Mouse (Mus musculus) heart, embryonic 13.5 days (tissue): ENCODE measurements around the gene Gm49358. TPM values are rescaled to one million over a fixed set of nuclear protein-coding genes. Genes with fewer than 3 reads are reported as not detected.
A peak's percentile ranks its signal among the peaks of the same experiment; 100 is the strongest.

Experiments used
- ATAC-seq: fragments of 200-750 bp; cut with Nextera tagmentation; 2 replicates; pipeline ENCODE4 v1.8.0; 2017; ENCODE audit warnings: moderate TSS enrichment; ENCODE audit not compliant: insufficient number of reproducible peaks, low FRiP score, low TSS enrichment; ENCODE audit errors: extremely low read depth
- H3K27ac ChIP-seq: fragments of 300-500 bp; sonication (generic); replicated peaks from 2 replicates; pipeline ENCODE4 v1.5.1; 2015; ENCODE audit warnings: moderate library complexity, mild to moderate bottlenecking, inconsistent platforms
- H3K27me3 ChIP-seq: fragments of 300-500 bp; sonication (generic); replicated peaks from 2 replicates; pipeline ENCODE4 v1.6.1; 2015; ENCODE audit warnings: mild to moderate bottlenecking, inconsistent platforms
- H3K36me3 ChIP-seq: fragments of 300-500 bp; sonication (generic); 2 replicates; pipeline ENCODE4 v1.6.1; 2015; ENCODE audit warnings: mild to moderate bottlenecking, inconsistent platforms
- H3K4me1 ChIP-seq: fragments of 300-500 bp; sonication (generic); 2 replicates; pipeline ENCODE4 v1.6.1; 2015; ENCODE audit warnings: inconsistent platforms
- H3K4me2 ChIP-seq: fragments of 300-500 bp; sonication (generic); 2 replicates; pipeline ENCODE4 v1.6.1; 2015; ENCODE audit warnings: inconsistent platforms, mild to moderate bottlenecking, moderate library complexity
- H3K4me3 ChIP-seq: fragments of 300-500 bp; sonication (generic); 2 replicates; pipeline ENCODE4 v1.5.1; 2015; ENCODE audit warnings: moderate library complexity, mild to moderate bottlenecking, inconsistent platforms
- H3K9ac ChIP-seq: fragments of 300-500 bp; sonication (generic); 2 replicates; pipeline ENCODE4 v1.6.1; 2015; ENCODE audit warnings: inconsistent platforms, mild to moderate bottlenecking, moderate library complexity
- H3K9me3 ChIP-seq: fragments of 300-500 bp; sonication (generic); 2 replicates; pipeline ENCODE4 v1.6.1; 2016; ENCODE audit warnings: inconsistent platforms
- WGBS: fragments of 180-500 bp; shearing (Covaris S2); methylation state at CpG from one replicate; pipeline ENCODE4 v1.1.7; 2015; ENCODE audit warnings: mixed read lengths; 5-methylcytosine and 5-hydroxymethylcytosine counted together
- polyA plus RNA-seq: library from polyadenylated mRNA; unstranded; fragments of >200 nt; fragmentation: Nextera tagmentation; extraction: Ambion mirVana; gene quantifications from 2 replicates; pipeline ENCODE4 v1.2.1, GENCODE M21; 2015

The Gm49358 gene
- polyA plus RNA-seq, 1 experiment from 2014 or later = not detected

DNA sequence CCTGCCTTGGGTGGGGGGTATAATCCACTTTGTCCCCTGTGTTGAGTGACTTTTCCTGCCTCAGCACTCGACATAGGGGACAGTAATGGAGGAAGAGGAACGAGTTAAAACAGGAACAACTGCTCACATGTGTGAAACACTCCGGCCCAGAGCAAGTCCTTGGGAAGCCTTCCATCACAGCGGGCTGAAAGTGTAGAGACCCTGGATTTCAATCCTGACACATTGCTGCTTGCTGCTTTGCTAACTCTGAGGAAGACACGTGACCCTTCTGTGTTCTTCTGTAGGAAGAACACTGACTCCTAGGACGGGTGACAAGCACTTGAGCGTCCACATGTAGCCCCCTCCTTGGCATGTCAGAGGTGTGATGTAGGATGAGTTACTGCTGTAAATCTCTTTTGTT lies 51.4 kb downstream of the Gm49358 start:
- H3K27me3 ChIP-seq = no peaks in the 10 kb centered on the region
- H3K9me3 ChIP-seq = no peaks in the 10 kb centered on the region
- ATAC-seq = no peak
- peaks cover 47% of the 10 kb centered on the region for H3K4me1 ChIP-seq
- H3K27ac ChIP-seq = peak overlapping the region; percentile 66; the same call in 1 of the 2 replicates
- 71% methylated on average over 7 of the region's 7 CpGs for WGBS
- H3K4me2 ChIP-seq = no peak overlapping the region
- H3K4me3 ChIP-seq = no peak overlapping the region
- H3K36me3 ChIP-seq = peaks cover 23% of the 10 kb centered on the region
- H3K9ac ChIP-seq = no peak overlapping the region

DNA sequence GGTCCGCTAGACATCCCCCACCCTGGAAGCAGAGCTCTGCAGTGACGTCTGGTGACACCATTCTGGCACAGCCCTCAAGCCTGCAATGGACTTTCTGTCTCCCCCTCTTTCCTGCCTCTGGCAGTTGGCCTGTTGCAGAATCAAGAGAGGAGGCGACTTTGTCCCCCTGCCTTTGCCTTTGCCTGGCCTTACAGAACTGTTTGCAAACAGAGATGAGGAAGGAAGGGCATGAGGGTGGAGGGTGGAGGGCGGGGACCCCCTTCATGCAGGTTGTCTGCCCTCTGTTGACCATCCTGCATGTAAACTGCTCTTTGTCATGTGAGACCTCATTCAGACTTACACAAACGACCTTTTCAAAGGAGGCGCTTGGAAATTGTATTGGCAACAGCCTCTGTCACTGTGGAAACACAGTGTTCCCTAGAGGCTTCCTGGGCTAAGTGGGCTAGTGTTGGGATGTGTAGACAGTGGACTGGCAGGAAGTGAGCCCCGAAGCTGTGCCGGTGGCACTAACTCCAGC lies 55.9 kb downstream of the Gm49358 start:
- ATAC-seq = no peak
- H3K36me3 ChIP-seq = peaks cover 56% of the 10 kb centered on the region
- no peaks in the 10 kb centered on the region for H3K9me3 ChIP-seq
- WGBS = 38% methylated on average over 8 of the region's 8 CpGs
- H3K4me1 ChIP-seq = peaks cover 36% of the 10 kb centered on the region
- peak overlapping the region; percentile 77 for H3K27ac ChIP-seq
- 0 out of 2 replicates have a peak overlapping the region, but pooled peaks have one; percentile 8 for H3K9ac ChIP-seq
- no peak overlapping the region for H3K4me3 ChIP-seq
- 0 out of 2 replicates have a peak overlapping the region, but pooled peaks have one; percentile 2 for H3K4me2 ChIP-seq
- no peaks in the 10 kb centered on the region for H3K27me3 ChIP-seq

DNA sequence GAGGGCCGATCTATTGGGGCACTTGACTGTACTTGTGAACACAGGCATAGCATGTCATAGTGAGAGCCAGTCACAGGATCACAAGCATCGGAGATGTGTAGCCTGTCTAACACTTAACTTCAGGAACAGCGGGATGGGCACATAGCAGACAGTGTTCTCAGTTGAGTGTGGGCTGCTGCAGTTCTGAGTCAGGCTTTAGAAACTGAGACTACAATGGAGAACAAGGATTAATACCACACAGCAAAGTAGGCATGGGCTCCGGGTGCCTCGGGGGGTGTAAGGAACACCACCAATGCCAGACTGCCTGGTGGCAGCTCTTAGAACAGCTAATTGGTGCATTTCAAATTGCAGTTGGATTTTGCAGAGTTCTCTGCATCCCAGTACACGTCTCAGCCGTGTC lies 57.2 kb downstream of the Gm49358 start:
- H3K4me3 ChIP-seq = no peak overlapping the region
- no peaks in the 10 kb centered on the region for H3K27me3 ChIP-seq
- no peak overlapping the region for H3K27ac ChIP-seq
- H3K9me3 ChIP-seq = no peaks in the 10 kb centered on the region
- H3K9ac ChIP-seq = no peak overlapping the region
- H3K4me2 ChIP-seq = no peak overlapping the region
- H3K4me1 ChIP-seq = peaks cover 33% of the 10 kb centered on the region
- WGBS = 92% methylated on average over 7 of the region's 7 CpGs
- ATAC-seq = no peak
- peaks cover 61% of the 10 kb centered on the region for H3K36me3 ChIP-seq

DNA sequence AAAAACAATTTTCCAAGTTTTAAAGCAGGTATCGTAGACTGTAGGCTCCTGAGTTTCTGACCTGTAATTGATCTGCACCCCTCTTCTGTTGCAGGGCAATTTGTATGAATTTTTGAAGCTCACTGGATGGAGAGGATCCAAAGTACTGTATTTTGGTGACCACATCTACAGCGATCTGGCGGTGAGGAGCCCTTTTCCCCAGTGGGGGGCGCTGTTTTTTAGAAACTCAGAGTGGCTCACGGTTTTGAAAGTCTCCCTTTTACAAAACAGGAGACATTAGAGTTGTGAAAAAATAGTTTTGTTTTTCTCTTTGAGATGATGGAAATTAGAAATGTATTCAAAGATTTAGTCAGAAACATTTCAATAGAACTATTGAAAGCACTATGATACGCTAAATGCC lies 60.3 kb downstream of the Gm49358 start:
- ATAC-seq = no peak

DNA sequence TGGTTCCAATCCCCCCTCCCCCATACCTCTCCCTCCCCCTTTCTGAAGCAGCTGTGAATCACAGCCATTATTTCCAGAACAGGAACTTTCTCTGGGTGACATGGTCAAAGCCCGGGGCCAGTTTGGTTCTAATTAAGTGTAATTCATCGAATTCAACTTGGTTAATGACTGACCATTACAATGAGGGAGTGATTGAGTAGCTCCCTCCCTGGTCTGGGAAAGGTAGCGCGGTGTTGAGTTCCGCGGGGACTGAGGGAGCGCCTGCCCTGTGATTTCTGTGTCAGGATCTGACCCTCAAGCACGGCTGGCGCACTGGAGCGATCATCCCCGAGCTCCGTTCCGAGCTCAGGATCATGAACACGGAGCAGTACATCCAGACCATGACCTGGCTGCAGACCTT lies 61.1 kb downstream of the Gm49358 start:
- Histone ChIP-seq H3K27ac (no peak overlapping the region), H3K4me3 (no peak overlapping the region), H3K36me3 (peaks cover 76% of the 10 kb centered on the region), H3K27me3 (no peaks in the 10 kb centered on the region), H3K9ac (no peak overlapping the region), H3K4me1 (peaks cover 21% of the 10 kb centered on the region), H3K4me2 (no peak overlapping the region), H3K9me3 (no peaks in the 10 kb centered on the region)
- ATAC-seq = no peak
- 85% methylated on average over 14 of the region's 14 CpGs for WGBS

More for the DNA sequence above, 60.3 kb downstream of the Gm49358 start:
- no peak overlapping the region for H3K4me3 ChIP-seq
- no peaks in the 10 kb centered on the region for H3K27me3 ChIP-seq
- peaks cover 29% of the 10 kb centered on the region for H3K4me1 ChIP-seq
- no peaks in the 10 kb centered on the region for H3K9me3 ChIP-seq
- H3K27ac ChIP-seq = no peak overlapping the region
- peaks cover 68% of the 10 kb centered on the region for H3K36me3 ChIP-seq
- WGBS = 80% methylated on average over 6 of the region's 6 CpGs
- no peak overlapping the region for H3K4me2 ChIP-seq
- H3K9ac ChIP-seq = no peak overlapping the region

DNA sequence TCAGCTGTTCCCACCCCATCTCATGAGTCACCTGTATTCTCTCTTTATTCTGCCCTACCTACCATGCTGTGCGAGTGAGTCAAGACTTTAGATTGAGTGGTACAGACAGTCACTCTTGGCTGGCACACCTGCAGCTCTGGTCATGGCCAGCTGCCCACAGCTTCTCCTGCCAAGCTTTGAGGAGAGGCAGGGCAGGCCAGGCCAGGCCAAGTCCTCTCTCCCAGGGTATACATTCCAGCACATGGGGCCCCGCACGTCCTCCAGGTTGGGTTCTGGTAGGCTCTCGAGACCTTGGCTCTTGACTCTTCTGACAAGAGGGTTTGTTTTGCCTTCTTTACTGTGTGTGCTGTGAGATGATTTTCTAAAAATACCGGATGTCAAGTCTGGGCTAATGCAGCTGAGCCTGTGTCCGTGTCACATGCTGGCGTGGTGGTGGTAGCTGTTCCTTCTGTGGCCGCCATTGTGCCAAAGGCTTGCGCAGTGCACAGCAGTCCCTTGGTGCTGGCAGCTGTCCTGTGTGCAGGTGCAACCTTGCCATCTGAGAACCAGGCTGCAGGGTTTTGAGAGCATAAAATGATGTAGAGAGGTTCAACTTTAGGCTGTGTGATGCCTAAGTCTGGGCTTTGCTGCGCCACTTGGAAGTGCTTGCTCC lies 62.2 kb downstream of the Gm49358 start:
- no peak overlapping the region for H3K4me3 ChIP-seq
- whole genome bisulfite sequencing = 59% methylated on average over 10 of the region's 10 CpGs
- H3K27ac ChIP-seq = peak overlapping the region; percentile 75
- peaks cover 70% of the 10 kb centered on the region for H3K36me3 ChIP-seq
- H3K4me2 ChIP-seq = no peak overlapping the region
- H3K4me1 ChIP-seq = peaks cover 15% of the 10 kb centered on the region
- H3K27me3 ChIP-seq = no peaks in the 10 kb centered on the region
- no peak overlapping the region for H3K9ac ChIP-seq
- no peaks in the 10 kb centered on the region for H3K9me3 ChIP-seq
- peak; percentile 52; the same call in 1 of the 2 replicates for ATAC-seq

DNA sequence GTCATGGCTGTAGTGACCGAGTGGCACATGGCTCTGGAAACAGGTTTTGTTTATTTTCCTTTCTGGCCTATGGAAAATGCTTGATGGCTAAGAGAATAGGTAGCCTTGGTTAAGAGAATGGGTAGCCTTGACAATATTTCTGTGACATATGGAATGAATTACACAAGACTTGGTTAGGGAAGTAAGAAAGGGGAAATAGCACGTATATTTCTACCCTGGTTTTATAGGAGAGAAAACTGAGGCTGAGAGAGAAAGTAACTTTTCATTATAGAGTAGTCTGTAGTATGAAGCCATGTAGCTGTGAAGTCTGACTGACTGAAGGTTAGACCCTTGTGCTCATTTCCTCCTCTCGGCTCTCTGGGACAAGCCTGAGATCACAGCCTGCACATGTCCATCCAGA lies 63.2 kb downstream of the Gm49358 start:
- H3K36me3 ChIP-seq = peaks cover 69% of the 10 kb centered on the region
- H3K27ac ChIP-seq = no peak overlapping the region
- H3K4me2 ChIP-seq = no peak overlapping the region
- 81% methylated on average over 3 of the region's 3 CpGs for WGBS
- H3K4me1 ChIP-seq = peaks cover 15% of the 10 kb centered on the region
- no peak overlapping the region for H3K9ac ChIP-seq
- H3K9me3 ChIP-seq = no peaks in the 10 kb centered on the region
- H3K4me3 ChIP-seq = no peak overlapping the region
- no peak for ATAC-seq
- no peaks in the 10 kb centered on the region for H3K27me3 ChIP-seq

DNA sequence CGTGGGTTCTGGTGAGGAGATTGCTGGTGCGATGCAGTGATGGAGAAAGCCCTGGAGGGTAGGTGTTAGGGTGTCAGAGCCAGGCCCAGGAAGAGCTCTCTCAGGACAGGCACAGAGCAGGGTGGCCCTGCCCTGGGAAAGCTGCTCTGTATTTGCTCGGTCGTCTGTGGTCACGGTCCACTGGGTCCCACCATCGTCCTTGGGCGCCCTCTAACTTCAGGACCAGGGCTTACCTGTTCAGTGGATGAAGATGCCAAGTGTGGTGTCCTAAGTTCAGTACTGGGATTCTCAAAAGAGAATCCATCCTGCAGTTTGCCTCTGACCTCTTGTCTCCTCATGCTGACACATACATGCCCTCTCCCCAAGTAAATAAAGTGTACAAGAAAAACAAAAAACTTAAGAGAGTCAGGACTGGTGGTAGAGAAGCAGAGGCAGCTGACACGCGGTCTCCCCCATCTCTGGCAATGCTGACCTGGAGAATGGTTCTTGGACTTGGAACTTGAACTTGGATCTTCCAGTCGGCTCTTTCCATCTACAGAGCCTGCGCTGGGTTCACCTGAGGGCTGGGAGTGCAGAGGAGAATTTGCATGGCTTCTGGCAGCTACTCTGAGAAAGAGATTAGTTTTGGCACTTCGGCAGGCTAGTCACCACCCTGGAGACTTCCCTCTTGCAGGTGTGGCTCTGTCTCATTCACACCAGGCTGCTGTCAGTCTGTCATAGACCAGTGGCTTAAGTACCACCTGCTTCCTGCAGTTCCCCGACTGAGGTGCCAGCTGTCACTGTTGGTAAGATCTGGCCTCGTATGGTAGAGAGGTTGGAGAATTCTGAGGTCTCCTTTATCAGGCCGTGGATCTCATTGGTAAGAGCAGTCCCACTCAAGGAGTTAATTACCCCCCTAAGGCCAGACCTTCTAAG lies 64.7 kb downstream of the Gm49358 start:
- no peak overlapping the region for H3K4me3 ChIP-seq
- no peaks in the 10 kb centered on the region for H3K27me3 ChIP-seq
- peaks cover 65% of the 10 kb centered on the region for H3K36me3 ChIP-seq
- 82% methylated on average over 15 of the region's 15 CpGs for WGBS
- peaks cover 15% of the 10 kb centered on the region for H3K4me1 ChIP-seq
- H3K27ac ChIP-seq = no peak overlapping the region
- no peaks in the 10 kb centered on the region for H3K9me3 ChIP-seq
- no peak for ATAC-seq
- H3K4me2 ChIP-seq = no peak overlapping the region
- no peak overlapping the region for H3K9ac ChIP-seq

DNA sequence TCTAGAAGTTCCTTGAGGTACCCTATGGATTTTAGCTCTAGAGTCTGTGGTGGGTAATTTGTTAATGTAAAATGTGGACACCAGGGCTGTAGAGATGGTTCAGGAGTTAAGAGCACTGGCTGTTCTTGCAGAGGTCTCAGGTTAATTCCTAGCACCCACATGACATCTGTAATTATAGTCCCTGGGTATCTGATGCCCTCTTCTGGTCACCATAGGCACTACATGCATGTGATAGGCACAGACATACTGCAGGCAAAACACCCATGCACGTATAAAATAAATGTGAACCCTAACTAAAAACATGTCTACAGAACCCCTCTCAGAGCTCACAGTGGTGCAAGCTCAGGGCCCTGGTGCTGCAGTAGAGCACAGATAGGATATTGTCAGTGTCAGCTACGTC lies 65.7 kb downstream of the Gm49358 start:
- H3K9me3 ChIP-seq = no peaks in the 10 kb centered on the region
- WGBS = 83% methylated on average over 2 of the region's 2 CpGs

DNA sequence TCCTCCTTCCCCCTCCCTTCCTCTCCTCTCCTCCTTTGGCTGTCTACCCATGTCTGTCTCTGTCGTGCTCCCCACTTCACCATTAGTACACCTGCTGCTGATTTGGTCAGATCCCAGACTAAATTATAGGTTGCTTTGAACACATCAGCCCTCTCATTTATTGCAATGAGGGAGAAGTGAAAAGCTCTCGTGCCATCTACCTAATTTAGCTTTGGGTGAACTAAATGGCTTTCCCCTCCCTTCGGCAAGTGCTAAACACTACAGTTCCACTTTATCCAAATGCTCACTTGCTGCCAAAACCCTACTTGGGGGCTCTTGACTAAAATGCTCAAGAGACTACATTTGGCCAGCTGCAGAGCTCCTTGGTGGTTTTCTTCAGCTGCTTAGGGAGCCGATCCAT lies 73.0 kb downstream of the Gm49358 start:
- ATAC-seq = no peak
- Histone ChIP-seq H3K4me2 (no peak overlapping the region), H3K9ac (no peak overlapping the region), H3K4me3 (no peak overlapping the region), H3K4me1 (no peaks in the 10 kb centered on the region), H3K36me3 (peaks cover 52% of the 10 kb centered on the region), H3K27ac (no peak overlapping the region), H3K27me3 (no peaks in the 10 kb centered on the region), H3K9me3 (no peaks in the 10 kb centered on the region)
- 76% methylated on average over 4 of the region's 4 CpGs for WGBS

More for the DNA sequence above, 65.7 kb downstream of the Gm49358 start:
- Histone ChIP-seq H3K9ac (no peak overlapping the region), H3K27me3 (no peaks in the 10 kb centered on the region), H3K4me2 (no peak overlapping the region), H3K36me3 (peaks cover 62% of the 10 kb centered on the region), H3K4me3 (no peak overlapping the region), H3K27ac (no peak overlapping the region), H3K4me1 (peaks cover 15% of the 10 kb centered on the region)
- ATAC-seq = no peak

DNA sequence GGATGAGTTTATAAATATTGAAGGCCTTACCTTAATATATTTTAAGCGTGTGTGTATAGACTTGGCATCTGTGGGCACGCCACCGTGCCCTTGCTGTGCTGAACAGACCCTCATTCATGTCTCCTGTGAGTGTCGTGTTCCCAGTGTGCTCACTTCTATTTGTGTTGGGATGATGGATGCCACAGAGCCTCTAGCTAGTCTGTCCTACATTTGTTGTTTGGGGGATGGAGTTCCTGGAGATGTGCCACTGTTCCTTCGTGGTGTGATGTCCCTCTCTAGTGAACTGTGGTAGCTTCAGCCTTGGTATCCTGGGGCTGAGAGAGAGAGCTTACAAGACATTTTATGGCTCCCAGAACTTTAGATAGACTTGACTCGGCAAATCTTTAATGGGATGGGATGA lies 75.1 kb downstream of the Gm49358 start:
- Histone ChIP-seq H3K27ac (no peak overlapping the region), H3K4me3 (no peak overlapping the region), H3K4me1 (no peaks in the 10 kb centered on the region), H3K4me2 (no peak overlapping the region), H3K36me3 (peaks cover 40% of the 10 kb centered on the region), H3K27me3 (no peaks in the 10 kb centered on the region), H3K9ac (no peak overlapping the region), H3K9me3 (no peaks in the 10 kb centered on the region)
- 87% methylated on average over 6 of the region's 6 CpGs for WGBS
- no peak for ATAC-seq
